Mouse (Mus musculus) heart, postnatal 36 days (tissue): ENCODE results near the gene Gcgr. TPM values are rescaled to one million over a fixed set of nuclear protein-coding genes. Genes with fewer than 3 reads are reported as not detected.

Experiments
- DNase-seq, 2 experiments: peaks; one replicate each; pipeline ENCODE4 v3.0.0; 2021 to 2022
- intact Hi-C: fragments of 180-260 bp; cut with DNase I; formaldehyde crosslinking; loops from one replicate; pipeline ENCODE4 v1.15.1; 2025
- total RNA-seq, 2 experiments: library from RNA; stranded (reverse); gene quantifications; 2 replicates each; pipeline ENCODE4 v1.2.3; 2021

Gene Gcgr
- total RNA-seq, result 1 to 10 TPM in 1 of 2 experiments, under 1 TPM in 1; 0.80 to 1.2 TPM

- intact Hi-C loops, result no loop called here
- DNase-seq, result no peak
Observed at GRCm38 (mm10) chr11:120530085-120530964, at the start of gene Gcgr. Gene Gcgr, plus strand, starts transcription at chr11:120530699.

GRCm38 (mm10) chr11:120483448-120483934 is 47.0 kb upstream of the Gcgr start:
- DNase-seq, result no peak
- intact Hi-C loops, result no loop called here

- intact Hi-C loops, result no loop called here
- peak; percentile 88 to 91 for DNase-seq
Observed at GRCm38 (mm10) chr11:120484265-120484981, 46.1 kb upstream of the Gcgr start, which contains the start of gene Mrpl12. Gene Mrpl12, plus strand, starts transcription at chr11:120484613.

DNA sequence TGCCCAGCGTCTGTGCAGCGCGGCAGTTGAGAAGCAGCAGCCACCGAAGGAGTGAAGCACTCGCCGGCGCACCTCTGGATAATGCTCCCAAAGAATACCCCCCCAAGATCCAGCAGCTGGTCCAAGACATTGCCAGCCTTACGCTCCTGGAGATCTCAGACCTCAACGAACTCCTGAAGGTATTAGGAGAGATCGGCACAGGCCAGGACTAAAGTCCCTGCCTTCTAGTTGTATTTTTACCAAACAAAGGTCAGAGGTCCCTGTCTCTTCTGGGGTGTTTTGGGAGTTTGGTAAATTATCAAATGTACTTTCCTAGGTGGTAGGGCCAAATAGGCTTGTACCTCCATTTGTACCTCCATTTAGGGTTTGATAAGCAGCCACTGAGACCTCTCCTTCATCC is 45.2 kb upstream of the Gcgr start:
- no peak for DNase-seq
- intact Hi-C loops, result loop anchor here (5.0 kb wide), 1 partner anchor 292 kb away; no protein-coding TSS in a partner anchor

DNA sequence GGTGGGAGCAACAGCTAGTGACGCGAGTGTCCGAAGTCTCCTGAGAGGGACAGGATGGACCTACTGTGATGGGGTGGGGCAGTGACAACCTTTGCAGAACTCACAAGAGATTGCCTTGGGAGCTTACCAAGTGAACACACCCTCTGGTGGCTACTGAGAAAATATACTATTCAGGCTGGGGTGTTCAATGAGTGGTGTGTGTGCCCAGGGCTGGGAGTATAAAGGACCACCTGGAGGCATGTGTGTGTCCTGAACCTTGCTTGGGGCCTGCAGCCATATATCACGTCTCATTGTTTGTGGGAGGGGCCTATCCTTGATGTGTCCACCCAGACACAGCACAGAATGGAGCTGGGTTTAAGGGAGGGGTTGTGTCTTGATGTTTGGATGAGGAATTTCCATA is 42.0 kb upstream of the Gcgr start:
- intact Hi-C loops, result loop anchor here (5.0 kb wide), 1 partner anchor 289 kb away; no protein-coding TSS in a partner anchor
- DNase-seq, result no peak

- intact Hi-C loops, result loop anchor here (1.0 to 5.0 kb wide), 2 partner anchors 123 to 288 kb away; no protein-coding TSS in a partner anchor
- peak; percentile 53 to 68 for DNase-seq
Observed at GRCm38 (mm10) chr11:120489054-120489761, 41.3 kb upstream of the Gcgr start.

- intact Hi-C loops, result loop anchor here (2.0 to 5.0 kb wide), 3 partner anchors 60 to 222 kb away; partner anchors contain the start of genes Aspscr1, Cenpx, Lrrc45 and Ppp1r27
- no peak for DNase-seq
Observed at GRCm38 (mm10) chr11:120490291-120491046, 40.0 kb upstream of the Gcgr start.

DNA sequence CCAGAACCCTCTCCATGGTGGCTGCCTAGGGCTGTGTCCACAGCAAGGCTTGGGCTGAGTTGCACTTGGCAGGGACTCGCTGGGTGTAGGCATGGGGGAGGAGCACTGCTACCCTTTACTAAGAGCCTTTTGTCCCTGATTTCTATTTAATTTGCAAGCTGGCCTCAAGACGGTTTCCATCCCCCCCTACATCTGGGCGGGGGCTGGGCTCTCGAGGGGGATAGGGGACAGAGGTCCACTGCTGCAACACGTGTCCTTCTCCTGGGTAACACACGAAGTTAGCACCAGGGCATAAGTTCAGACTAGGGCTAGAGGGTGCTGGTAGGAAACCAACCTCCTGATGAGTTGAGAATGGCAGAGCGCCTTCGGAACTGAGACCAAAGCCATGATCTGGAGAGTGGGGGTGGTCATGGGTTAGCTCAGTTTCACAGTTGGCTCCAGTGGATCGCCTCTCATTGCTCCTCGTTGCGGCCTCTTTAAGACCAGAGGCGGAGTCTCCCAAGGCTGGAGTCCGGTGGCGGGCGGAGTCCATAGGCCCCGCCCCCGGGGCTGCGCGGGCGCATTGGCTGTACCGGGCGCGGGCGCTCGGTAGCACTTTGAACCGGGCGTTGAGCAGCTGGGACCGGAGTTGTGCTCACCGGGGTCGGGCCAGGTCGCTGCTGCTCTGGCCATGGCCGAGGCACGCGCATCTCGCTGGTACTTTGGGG is 39.0 kb upstream of the Gcgr start, which contains the start of gene Slc25a10:
Gene Slc25a10, plus strand, starts transcription at position 524 of the 707 bp plus-strand sequence.
- DNase-seq, result peak; percentile 88 to 89
- intact Hi-C loops, result loop anchor here (2.0 to 5.0 kb wide), 3 partner anchors 59 to 221 kb away; partner anchors contain the start of genes Aspscr1, Cenpx, Lrrc45 and Ppp1r27

DNA sequence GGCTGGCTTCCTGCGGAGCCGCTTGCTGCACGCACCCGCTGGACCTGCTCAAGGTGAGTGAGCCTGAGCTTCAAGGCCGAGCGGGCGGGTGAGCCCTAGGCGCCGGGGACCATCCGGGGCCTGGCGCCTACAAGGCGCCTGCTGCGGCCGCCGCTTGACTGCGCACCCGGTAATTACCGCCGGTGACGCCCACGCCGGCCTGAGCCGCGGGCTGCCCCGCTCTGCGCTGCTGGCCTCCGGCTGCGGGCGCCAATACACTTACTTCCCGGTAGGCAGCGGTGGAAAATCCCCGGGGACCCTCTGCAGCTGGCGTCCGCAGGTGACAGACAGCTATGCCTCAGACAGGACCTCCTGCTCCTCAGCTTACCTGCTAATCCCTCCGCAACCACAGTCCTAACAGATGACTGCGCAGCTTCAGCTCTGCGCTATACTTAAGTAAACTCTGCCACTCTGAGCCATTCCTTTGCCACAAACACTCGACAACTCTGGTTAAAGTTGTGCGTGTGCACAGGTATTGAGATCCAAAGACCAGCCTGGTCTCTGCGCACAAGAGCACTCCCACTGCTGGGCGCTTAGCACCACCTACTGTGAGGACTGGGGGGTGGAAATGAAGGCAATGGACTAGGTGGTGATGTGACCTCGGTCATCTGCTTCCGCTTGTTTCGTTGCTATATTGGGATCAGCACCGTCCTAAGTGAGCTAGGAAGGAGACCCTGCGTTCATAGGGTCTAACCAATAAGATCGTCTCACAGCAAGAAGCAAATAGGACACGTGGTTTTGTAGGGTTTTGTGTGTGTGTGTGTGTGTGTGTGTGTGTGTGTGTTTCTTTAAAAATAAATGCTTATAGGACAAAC is 38.2 kb upstream of the Gcgr start:
- intact Hi-C loops, result loop anchor here (5.0 kb wide), 2 partner anchors 180 to 220 kb away; partner anchors contain the start of genes Aspscr1, Cenpx and Lrrc45
- peak in 1 of 2 experiments; percentile 49 for DNase-seq

DNA sequence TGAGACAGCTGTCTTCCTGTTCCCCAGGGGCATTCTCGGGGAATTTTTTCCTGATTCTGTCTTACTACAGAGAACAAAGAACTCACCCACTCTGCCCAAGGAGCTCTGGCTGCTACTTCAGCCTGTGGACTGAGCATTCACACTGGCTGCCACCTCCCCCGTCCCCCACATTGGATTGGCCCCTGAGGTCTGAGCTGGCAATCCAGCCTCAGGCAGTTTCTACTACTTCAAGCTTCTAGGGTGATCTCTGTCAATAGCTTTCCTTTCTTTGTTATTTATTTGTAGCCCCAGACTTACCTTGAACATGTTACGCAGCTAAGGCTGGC is 37.7 kb upstream of the Gcgr start:
- intact Hi-C loops, result loop anchor here (5.0 kb wide), 2 partner anchors 179 to 219 kb away; partner anchors contain the start of genes Aspscr1, Cenpx and Lrrc45
- no peak for DNase-seq

DNA sequence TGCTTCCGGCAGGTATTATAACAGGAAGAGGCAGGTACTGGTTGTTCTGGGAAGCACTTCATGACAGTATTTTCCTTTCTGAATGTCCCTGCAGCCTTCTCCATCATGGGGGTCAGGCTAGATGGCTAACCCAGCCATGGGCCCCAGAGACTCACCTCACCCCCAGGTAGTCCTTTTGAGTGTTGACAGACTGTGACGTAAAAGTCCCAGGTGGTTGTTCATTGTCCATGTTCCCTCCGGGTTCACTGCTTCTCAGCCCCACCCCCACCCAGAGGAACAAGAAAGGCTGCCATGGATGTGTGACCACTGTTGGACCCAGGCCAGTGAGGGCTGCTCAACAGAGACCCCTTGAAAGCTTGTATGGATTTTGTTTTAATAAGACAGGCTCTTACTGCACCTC is 37.1 kb upstream of the Gcgr start:
- intact Hi-C loops, result loop anchor here (5.0 kb wide), 2 partner anchors 179 to 219 kb away; partner anchors contain the start of genes Aspscr1, Cenpx and Lrrc45
- no peak for DNase-seq

DNA sequence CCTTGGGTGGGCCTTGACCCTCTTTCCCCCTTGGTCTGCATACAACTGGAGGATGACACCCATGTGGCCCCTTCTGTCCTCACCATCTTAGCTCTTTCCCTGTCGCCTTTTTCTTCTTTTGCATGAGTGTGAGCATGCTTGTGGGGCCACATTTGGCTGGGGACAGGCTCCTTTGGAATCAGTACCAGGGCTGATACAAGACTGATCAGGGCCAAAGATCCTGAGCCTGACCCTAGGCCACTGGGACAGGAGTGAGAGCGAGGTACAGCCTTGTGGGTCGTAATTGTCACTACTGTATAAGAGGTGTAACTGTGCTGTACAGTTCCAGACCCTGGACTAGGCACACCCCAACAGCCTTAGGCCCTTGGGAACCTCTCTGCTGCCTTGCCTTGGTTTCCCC is 36.6 kb upstream of the Gcgr start:
- intact Hi-C loops, result loop anchor here (5.0 kb wide), 2 partner anchors 178 to 218 kb away; partner anchors contain the start of genes Aspscr1, Cenpx and Lrrc45
- no peak for DNase-seq

GRCm38 (mm10) chr11:120497436-120497835 is 33.1 kb upstream of the Gcgr start:
- intact Hi-C loops, result no loop called here
- no peak for DNase-seq

- intact Hi-C loops, result no loop called here
- DNase-seq, result no peak
Observed at GRCm38 (mm10) chr11:120498226-120498625, 32.3 kb upstream of the Gcgr start.

DNA sequence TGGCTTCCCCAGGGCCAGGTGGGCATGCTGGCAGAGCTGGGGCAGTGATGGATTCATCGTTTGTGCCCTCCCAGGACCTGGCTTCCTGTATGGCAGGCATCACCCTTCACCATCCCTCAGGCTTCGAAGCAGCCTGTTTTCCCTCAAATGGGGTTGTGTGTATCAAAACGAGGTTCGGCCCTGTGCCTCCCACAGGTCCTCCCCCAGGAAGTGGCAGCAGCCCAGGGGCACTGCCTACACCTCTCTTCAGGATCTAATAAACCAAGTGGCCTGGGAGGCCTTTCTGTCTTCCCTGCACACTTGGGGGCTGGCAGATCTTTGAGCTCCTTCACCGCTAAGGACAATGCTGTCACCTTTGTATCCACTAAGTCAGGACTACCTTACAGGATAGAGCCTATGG is 31.6 kb upstream of the Gcgr start:
- intact Hi-C loops, result no loop called here

GRCm38 (mm10) chr11:120499894-120500293 is 30.6 kb upstream of the Gcgr start:
- intact Hi-C loops, result no loop called here
- DNase-seq, result no peak

More for the DNA sequence above, 31.6 kb upstream of the Gcgr start:
- no peak for DNase-seq

- no peak for DNase-seq
- intact Hi-C loops, result no loop called here
Observed at GRCm38 (mm10) chr11:120500357-120500756, 30.1 kb upstream of the Gcgr start.

DNA sequence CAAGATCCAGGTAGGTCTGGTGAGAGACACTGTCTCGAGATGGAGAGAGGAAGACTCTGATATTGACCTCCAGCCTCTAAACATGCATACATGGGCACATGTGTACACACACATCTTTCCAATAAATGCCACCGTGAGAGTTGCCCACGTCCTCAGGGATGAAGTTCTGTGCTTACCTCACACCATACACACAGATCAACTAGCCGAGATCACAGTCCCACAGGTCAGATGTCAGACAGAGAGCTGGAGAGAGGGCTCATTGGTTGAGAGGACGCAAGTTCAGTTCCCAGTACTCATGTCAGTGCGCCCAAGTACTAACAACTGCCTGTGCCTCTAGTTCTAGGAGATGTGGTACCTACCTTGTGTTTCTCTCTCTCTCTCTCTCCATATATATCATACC is 29.5 kb upstream of the Gcgr start:
- no peak for DNase-seq
- intact Hi-C loops, result no loop called here
